Mouse (Mus musculus) urinary bladder, postnatal 10 days (tissue): ENCODE data around the gene Hnrnpdl.

Experiments
- DNase-seq: peaks from one replicate; pipeline ENCODE4 v3.0.0; 2022; ENCODE audit warnings: low spot score

The Hnrnpdl gene

GRCm38 (mm10) chr5:100005896-100006295 lies 33.6 kb downstream of the Hnrnpdl start:
- no peak for DNase-seq

- DNase-seq, result no peak
Observed at GRCm38 (mm10) chr5:100005431-100005830, 34.0 kb downstream of the Hnrnpdl start.

DNA sequence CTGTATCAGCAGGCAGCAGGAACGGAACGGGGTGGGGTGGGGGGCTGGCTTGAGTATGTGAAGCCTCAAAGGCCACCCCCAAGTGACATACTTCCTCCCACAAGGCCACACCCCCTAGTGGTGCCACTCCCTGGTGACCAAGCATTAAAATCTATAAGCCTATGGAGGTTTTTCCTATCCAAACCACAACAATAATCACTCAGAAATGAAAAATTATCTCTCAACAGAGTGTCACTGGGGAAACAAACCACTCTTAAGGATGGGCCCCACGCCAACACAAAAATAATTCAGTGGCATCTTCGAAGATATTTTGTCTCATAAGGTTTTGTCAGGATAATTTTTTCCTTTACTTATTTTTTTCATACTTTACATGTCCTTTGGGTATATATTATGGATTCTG lies 35.6 kb downstream of the Hnrnpdl start:
- DNase-seq, result no peak

DNA sequence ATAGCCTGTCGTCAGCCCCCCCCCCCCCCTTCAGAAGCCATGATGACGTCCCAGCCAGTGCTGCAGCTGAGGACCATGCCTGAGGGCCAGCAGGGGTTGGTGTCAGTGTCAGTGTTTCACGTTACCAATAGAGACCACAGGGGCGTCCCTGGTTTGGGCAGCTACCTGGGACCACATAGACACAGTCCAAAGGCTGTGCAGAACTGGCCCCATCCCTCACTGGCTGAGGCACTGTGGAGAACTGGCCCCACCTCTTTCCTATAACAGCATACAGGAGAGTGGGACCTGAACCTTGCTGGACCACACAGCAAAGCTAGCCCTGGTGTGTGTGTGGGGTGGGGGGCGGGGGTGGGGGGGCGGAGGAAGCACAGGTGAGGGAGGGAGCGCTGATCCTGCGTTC lies 39.0 kb downstream of the Hnrnpdl start:
- no peak for DNase-seq

DNA sequence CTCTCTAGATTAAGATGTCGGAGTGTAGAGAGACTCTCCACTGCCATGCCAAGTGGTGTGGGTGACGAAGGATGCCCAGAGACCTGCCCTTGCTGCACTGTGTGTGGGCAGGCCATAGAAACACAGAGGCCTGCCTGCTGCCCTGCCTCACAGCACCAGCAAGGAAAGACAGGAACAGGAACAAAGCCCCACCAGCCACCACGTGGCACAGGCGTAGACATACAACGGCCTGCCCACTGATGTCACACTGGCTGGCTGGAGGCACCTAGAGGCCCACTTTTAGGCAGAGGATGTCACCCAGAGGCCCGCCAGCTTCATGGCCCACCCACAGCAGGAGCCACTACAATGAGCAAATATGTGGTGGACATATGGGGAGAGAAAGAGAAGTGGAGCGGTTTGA lies 39.4 kb downstream of the Hnrnpdl start:
- no peak for DNase-seq

DNA sequence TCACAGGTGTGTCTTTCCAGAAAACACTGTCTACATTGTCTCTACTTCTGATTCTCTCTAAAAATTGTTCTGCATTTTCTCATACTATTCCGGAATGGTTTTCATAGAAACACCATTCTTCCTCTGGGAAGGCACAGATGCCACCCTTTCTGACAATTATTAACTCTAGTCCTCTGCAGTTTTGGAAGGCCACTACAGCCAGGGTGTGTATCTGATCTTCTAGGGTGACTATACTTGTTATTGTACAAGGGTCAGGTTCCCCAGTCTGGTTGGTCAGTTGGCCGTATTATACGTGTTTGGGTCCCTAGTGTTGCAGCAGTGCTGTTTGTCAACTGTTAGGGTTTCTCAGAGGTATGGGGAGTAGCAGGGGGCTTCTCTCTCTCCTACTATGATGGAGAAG lies 44.8 kb downstream of the Hnrnpdl start:
- DNase-seq, result no peak

- DNase-seq, result no peak
Observed at GRCm38 (mm10) chr5:99994166-99994565, 45.3 kb downstream of the Hnrnpdl start.
